Comparison of ENCODE assay signal across 8 mouse cellular contexts in genomic region chr2:179443226-179443815, GRCm38 (mm10). TPM values are rescaled to one million over a fixed set of nuclear protein-coding genes. Genes with fewer than 3 reads are reported as not detected.
DNase-seq lines count a peak whose midpoint lies in the region; ATAC-seq lines count a peak whose summit lies in the region.

No protein-coding gene starts in this region.

- peaks cover 45% of the 10 kb centered on the region for H3K27me3 ChIP-seq in embryonic facial prominence, embryonic 15.5 days
- peaks cover 51% of the 10 kb centered on the region for H3K27me3 ChIP-seq in heart, embryonic 16.5 days (ENCODE audit: control insufficient read depth, insufficient read depth, low read length)
- H3K27me3 ChIP-seq in liver, embryonic 16.5 days (ENCODE audit: control insufficient read depth, insufficient read depth, low read depth, low read length), result peaks cover 43% of the 10 kb centered on the region

- H3K4me2 ChIP-seq in embryonic facial prominence, embryonic 15.5 days (replicated peaks), result peak overlapping the region; percentile 99
- peak overlapping the region; percentile 92 for H3K4me2 ChIP-seq in heart, embryonic 16.5 days (ENCODE audit: low read depth, low read length)
- H3K4me2 ChIP-seq in liver, embryonic 16.5 days (ENCODE audit: low read depth, low read length), result peak overlapping the region; percentile 64

- no peaks in the 10 kb centered on the region for H3K36me3 ChIP-seq in embryonic facial prominence, embryonic 15.5 days
- H3K36me3 ChIP-seq in heart, embryonic 16.5 days (ENCODE audit: control insufficient read depth, insufficient read depth), result no peaks in the 10 kb centered on the region
- no peaks in the 10 kb centered on the region for H3K36me3 ChIP-seq in liver, embryonic 16.5 days (ENCODE audit: control insufficient read depth, insufficient read depth)

- WGBS in embryonic facial prominence, embryonic 15.5 days, result under 1% methylated on average over 50 of the region's 51 CpGs
- under 1% methylated on average over 50 of the region's 51 CpGs for WGBS in heart, embryonic 16.5 days
- WGBS in liver, embryonic 16.5 days (ENCODE audit: insufficient replicate concordance), result under 1% methylated on average over 51 of the region's 51 CpGs

- peak; percentile 30 to 52 for DNase-seq in layer of hippocampus, adult 18-20 months (ENCODE audit: low spot score in 2 of 2)
- DNase-seq in layer of hippocampus, adult 9-10 months (ENCODE audit: low spot score), result no peak
- DNase-seq in kidney, postnatal 25 days, result peak; percentile 62 to 79
- DNase-seq in ovary, postnatal 36 days (ENCODE audit: low spot score), result peak; percentile 24

- H3K4me1 ChIP-seq in embryonic facial prominence, embryonic 15.5 days, result peaks cover 22% of the 10 kb centered on the region
- H3K4me1 ChIP-seq in heart, embryonic 16.5 days (ENCODE audit: control insufficient read depth, insufficient read depth, low read length), result peaks cover 5% of the 10 kb centered on the region
- H3K4me1 ChIP-seq in liver, embryonic 16.5 days (ENCODE audit: control insufficient read depth, low read depth, low read length), result no peaks in the 10 kb centered on the region

- peak overlapping the region; percentile 27 for H3K9ac ChIP-seq in embryonic facial prominence, embryonic 15.5 days
- H3K9ac ChIP-seq in heart, embryonic 16.5 days (ENCODE audit: low read length), result peak overlapping the region; percentile 68
- H3K9ac ChIP-seq in liver, embryonic 16.5 days (ENCODE audit: low read depth, low read length), result no peak overlapping the region

- peak overlapping the region; percentile 67 for H3K4me3 ChIP-seq in embryonic facial prominence, embryonic 15.5 days (replicated peaks)
- peak overlapping the region; percentile 67 for H3K4me3 ChIP-seq in heart, embryonic 16.5 days (ENCODE audit: low read length)
- peak overlapping the region; percentile 51 for H3K4me3 ChIP-seq in liver, embryonic 16.5 days (ENCODE audit: low read depth, low read length)

- no peaks in the 10 kb centered on the region for H3K9me3 ChIP-seq in embryonic facial prominence, embryonic 15.5 days (replicated peaks)
- peaks cover 2% of the 10 kb centered on the region for H3K9me3 ChIP-seq in heart, embryonic 16.5 days (replicated peaks; ENCODE audit: control insufficient read depth, low read length)
- no peaks in the 10 kb centered on the region for H3K9me3 ChIP-seq in liver, embryonic 16.5 days (replicated peaks; ENCODE audit: control insufficient read depth, low read length)

- 0 out of 2 replicates have a peak overlapping the region, but pooled peaks have one; percentile 17 for H3K27ac ChIP-seq in embryonic facial prominence, embryonic 15.5 days (replicated peaks)
- no peak overlapping the region for H3K27ac ChIP-seq in heart, embryonic 16.5 days (ENCODE audit: low read length)
- H3K27ac ChIP-seq in liver, embryonic 16.5 days (ENCODE audit: low read length), result no peak overlapping the region

- no peak; the same call in 1 of the 2 replicates for ATAC-seq in embryonic facial prominence, embryonic 15.5 days (ENCODE audit: insufficient number of reproducible peaks, low FRiP score, low TSS enrichment, low read depth)
- ATAC-seq in heart, embryonic 16.5 days (replicated peaks; ENCODE audit: extremely low read depth, insufficient read depth, low FRiP score), result no peak; the same call in 1 of the 2 replicates
- ATAC-seq in liver, embryonic 16.5 days (ENCODE audit: low read depth), result no peak
- no peak for ATAC-seq in megakaryocyte-erythroid progenitor cell, adult 5-6 weeks (replicated peaks; ENCODE audit: low FRiP score, low TSS enrichment, poor library complexity, severe bottlenecking)

RNA-seq across cellular contexts. Expression of gene Cdh4, which starts 1.1 kb away (rescaled TPM):
- 10 to 100 TPM in 1 of 2 experiments, 1 to 10 TPM in 1; 8.7 to 10.3 TPM for total RNA-seq in layer of hippocampus, adult 18-20 months (2021)
- 10.2 and 10.8 TPM in 2 replicates for polyA plus RNA-seq in embryonic facial prominence, embryonic 15.5 days (2015; fragmentation: Nextera tagmentation; extraction: Ambion mirVana)
- polyA plus RNA-seq in heart, embryonic 16.5 days (2015; fragmentation: Nextera tagmentation; extraction: Ambion mirVana), result 3.5 and 6.5 TPM in 2 replicates
- polyA plus RNA-seq in liver, embryonic 16.5 days (2015; fragmentation: Nextera tagmentation; extraction: Ambion mirVana), result 0.40 and 0.55 TPM in 2 replicates
- not detected in 2 replicates for total RNA-seq in megakaryocyte-erythroid progenitor cell, adult 5-6 weeks (2014; fragmentation: Nextera tagmentation)
- not detected in 2 replicates for total RNA-seq in megakaryocyte-erythroid progenitor cell, adult 5-6 weeks (2017)
